Comparison of ENCODE assay signal across 14 mouse cellular contexts in the genomic region with DNA sequence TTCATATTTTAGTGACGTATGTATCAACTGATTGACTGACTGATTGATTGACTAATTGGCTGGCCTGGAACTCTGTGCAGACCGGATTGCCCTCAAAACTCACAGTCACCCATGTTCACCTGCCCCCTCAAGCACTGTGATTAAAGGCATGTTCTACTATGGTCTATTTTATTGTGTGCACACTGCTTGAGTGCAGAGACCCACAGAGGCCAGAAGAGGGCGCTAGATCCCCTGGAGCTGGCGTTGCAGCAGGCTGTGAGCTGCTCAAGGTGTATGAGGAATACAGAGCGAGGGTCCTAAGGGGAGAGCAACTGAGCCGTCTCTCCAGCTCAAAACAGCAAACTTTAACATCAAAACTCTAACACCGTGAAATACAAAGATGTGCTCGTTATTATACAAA.
DNase-seq lines count a peak whose midpoint lies in the region; ATAC-seq and TF ChIP-seq lines count a peak whose summit lies in the region.
"Had no signal": no experiment of that assay in that cellular context is flagged by ENCODE, and none has a peak within 500 bp of the region (broad histone marks: within the 10 kb centered on the region; RNA-seq: fewer than 3 reads in every experiment).

No protein-coding gene starts in this region.

- no peaks in the 10 kb centered on the region for H3K27me3 ChIP-seq in forebrain, postnatal 0 days (ENCODE audit: insufficient read depth, low read length)
- no peaks in the 10 kb centered on the region for H3K27me3 ChIP-seq in forebrain, embryonic 10.5 days (ENCODE audit: poor library complexity, severe bottlenecking)
- no peaks in the 10 kb centered on the region for H3K27me3 ChIP-seq in liver, postnatal 0 days (ENCODE audit: insufficient read depth, low read length)
- H3K27me3 ChIP-seq in liver, embryonic 11.5 days (replicated peaks; ENCODE audit: control insufficient read depth, insufficient read depth, low read length), result no peaks in the 10 kb centered on the region
- H3K27me3 ChIP-seq in E14TG2a.4 (ENCODE audit: insufficient read depth, low read length), result peaks cover 3% of the 10 kb centered on the region; the same call in 1 of the 2 replicates
- H3K27me3 ChIP-seq in heart, adult 2 months (ENCODE audit: control insufficient read depth, insufficient read depth, low read length), result no peaks in the 10 kb centered on the region

- 84% methylated on average over 8 of the region's 8 CpGs for whole genome bisulfite sequencing in forebrain, postnatal 0 days
- WGBS in forebrain, embryonic 10.5 days, result 85% methylated on average over 8 of the region's 8 CpGs
- 83% methylated on average over 8 of the region's 8 CpGs for WGBS in liver, postnatal 0 days (ENCODE audit: insufficient replicate concordance)
- 86% methylated on average over 8 of the region's 8 CpGs for WGBS in liver, embryonic 11.5 days
- WGBS in bone marrow, adult 2 months, result 87% methylated on average over 8 of the region's 8 CpGs
- 91% methylated on average over 8 of the region's 8 CpGs for WGBS in heart, adult 2 months

- H3K4me3 ChIP-seq in forebrain, postnatal 0 days (ENCODE audit: low read depth, low read length), result no peak overlapping the region
- no peak overlapping the region for H3K4me3 ChIP-seq in forebrain, embryonic 10.5 days
- H3K4me3 ChIP-seq in liver, postnatal 0 days (ENCODE audit: low read depth, low read length), result no peak overlapping the region
- H3K4me3 ChIP-seq in liver, embryonic 11.5 days (ENCODE audit: low read depth, low read length), result no peak overlapping the region
- no peak overlapping the region for H3K4me3 ChIP-seq in E14TG2a.4 (replicated peaks; ENCODE audit: low read length)
- no peak overlapping the region for H3K4me3 ChIP-seq in bone marrow, adult 2 months (replicated peaks; ENCODE audit: control insufficient read depth, low read depth, low read length)
- H3K4me3 ChIP-seq in heart, adult 2 months, result no peak overlapping the region
- H3K4me3 ChIP-seq: limb, embryonic 10.5 days; lung, embryonic 15.5 days had no signal

- H3K36me3 ChIP-seq in forebrain, postnatal 0 days (ENCODE audit: insufficient read depth), result no peaks in the 10 kb centered on the region
- peaks cover 4% of the 10 kb centered on the region for H3K36me3 ChIP-seq in forebrain, embryonic 10.5 days (replicated peaks)
- H3K36me3 ChIP-seq in liver, postnatal 0 days (replicated peaks; ENCODE audit: insufficient read depth, low read length), result no peaks in the 10 kb centered on the region
- H3K36me3 ChIP-seq in liver, embryonic 11.5 days (ENCODE audit: control insufficient read depth, insufficient read depth, low read length), result no peaks in the 10 kb centered on the region
- no peaks in the 10 kb centered on the region for H3K36me3 ChIP-seq in E14TG2a.4 (ENCODE audit: insufficient read depth, low read length)
- no peaks in the 10 kb centered on the region for H3K36me3 ChIP-seq in heart, adult 2 months (ENCODE audit: control insufficient read depth, insufficient read depth, low read length)
- H3K36me3 ChIP-seq: lung, embryonic 15.5 days had no signal

- H3K27ac ChIP-seq in forebrain, postnatal 0 days (ENCODE audit: low read depth, low read length), result no peak overlapping the region
- H3K27ac ChIP-seq in forebrain, embryonic 10.5 days, result no peak overlapping the region
- no peak overlapping the region for H3K27ac ChIP-seq in liver, postnatal 0 days (ENCODE audit: low read depth)
- H3K27ac ChIP-seq in liver, embryonic 11.5 days (ENCODE audit: low read depth, low read length), result no peak overlapping the region
- no peak overlapping the region for H3K27ac ChIP-seq in bone marrow, adult 2 months (ENCODE audit: control insufficient read depth, insufficient read depth, low read depth, low read length, poor library complexity)
- no peak overlapping the region for H3K27ac ChIP-seq in heart, adult 2 months
- H3K27ac ChIP-seq: limb, embryonic 10.5 days; lung, embryonic 15.5 days had no signal

- no peak for TF ChIP-seq EP300 in liver, postnatal 0 days (IDR thresholded peaks at IDR 0.05; ENCODE audit: low read depth)
- TF ChIP-seq EP300 in heart, adult 2 months (IDR thresholded peaks at IDR 0.05; ENCODE audit: insufficient read depth, low read depth, low read length), result no peak

- no peak for DNase-seq in forebrain, postnatal 0 days
- no peak for DNase-seq in forebrain, embryonic 10.5 days (ENCODE audit: extremely low spot score, low spot score)
- DNase-seq in liver, postnatal 0 days, result no peak
- no peak for DNase-seq in liver, embryonic 11.5 days (ENCODE audit: low spot score)
- no peak for DNase-seq in adrenal gland, adult 18-20 months (ENCODE audit: low spot score in 2 of 2)
- no peak for DNase-seq in heart, adult 2 months
- DNase-seq: adrenal gland, postnatal 10 days; heart, postnatal 14 days; kidney, postnatal 10 days had no signal

- no peak overlapping the region for H3K9ac ChIP-seq in forebrain, postnatal 0 days
- H3K9ac ChIP-seq in liver, postnatal 0 days (replicated peaks), result no peak overlapping the region
- no peak overlapping the region for H3K9ac ChIP-seq in liver, embryonic 11.5 days (ENCODE audit: low read depth, low read length)
- H3K9ac ChIP-seq in heart, adult 2 months (ENCODE audit: low read depth, low read length), result no peak overlapping the region
- H3K9ac ChIP-seq: lung, embryonic 15.5 days had no signal

- peak; percentile 45 for TF ChIP-seq CTCF in forebrain, postnatal 0 days (IDR thresholded peaks at IDR 0.05; ENCODE audit: low read depth)
- TF ChIP-seq CTCF in liver, postnatal 0 days (IDR thresholded peaks at IDR 0.05; ENCODE audit: low read depth), result peak; percentile 52
- peak; percentile 97 for TF ChIP-seq CTCF in E14TG2a.4 (conservative IDR thresholded peaks at IDR 0.05; ENCODE audit: low read length)
- TF ChIP-seq CTCF in bone marrow, adult 2 months (IDR thresholded peaks at IDR 0.05; ENCODE audit: control insufficient read depth, insufficient read depth, low read length), result peak; percentile 47
- no peak for TF ChIP-seq CTCF in heart, adult 2 months (IDR thresholded peaks at IDR 0.05)

- no peak for ATAC-seq in forebrain, postnatal 0 days
- no peak for ATAC-seq in liver, postnatal 0 days
- ATAC-seq in liver, embryonic 11.5 days (replicated peaks; ENCODE audit: low FRiP score), result no peak
- ATAC-seq: hindbrain, embryonic 16.5 days had no signal

- no peaks in the 10 kb centered on the region for H3K9me3 ChIP-seq in forebrain, postnatal 0 days (ENCODE audit: low read length)
- peaks cover 5% of the 10 kb centered on the region; the same call in 1 of the 2 replicates for H3K9me3 ChIP-seq in forebrain, embryonic 10.5 days
- H3K9me3 ChIP-seq in liver, postnatal 0 days (ENCODE audit: low read length), result peaks cover 8% of the 10 kb centered on the region
- no peaks in the 10 kb centered on the region for H3K9me3 ChIP-seq in liver, embryonic 11.5 days (ENCODE audit: control insufficient read depth, low read length)
- no peaks in the 10 kb centered on the region for H3K9me3 ChIP-seq in E14TG2a.4 (ENCODE audit: low read length)
- H3K9me3 ChIP-seq: limb, embryonic 10.5 days; lung, embryonic 15.5 days had no signal

- 0 out of 2 replicates have a peak, but pooled peaks cover 6% of the 10 kb centered on the region for H3K4me1 ChIP-seq in forebrain, postnatal 0 days (ENCODE audit: insufficient read depth)
- H3K4me1 ChIP-seq in forebrain, embryonic 10.5 days, result peaks cover 50% of the 10 kb centered on the region
- no peaks in the 10 kb centered on the region for H3K4me1 ChIP-seq in liver, postnatal 0 days (ENCODE audit: insufficient read depth)
- peaks cover 8% of the 10 kb centered on the region for H3K4me1 ChIP-seq in liver, embryonic 11.5 days (replicated peaks; ENCODE audit: control insufficient read depth, insufficient read depth, low read length)
- H3K4me1 ChIP-seq in E14TG2a.4 (replicated peaks; ENCODE audit: low read depth, low read length), result peaks cover 33% of the 10 kb centered on the region
- no peaks in the 10 kb centered on the region; the same call in 1 of the 2 replicates for H3K4me1 ChIP-seq in bone marrow, adult 2 months (ENCODE audit: control insufficient read depth, insufficient read depth, low read length)
- no peaks in the 10 kb centered on the region for H3K4me1 ChIP-seq in heart, adult 2 months (ENCODE audit: control insufficient read depth, insufficient read depth, low read length)

- H3K79me2 ChIP-seq in heart, adult 2 months (replicated peaks; ENCODE audit: control insufficient read depth, insufficient read depth, low read length), result no peaks in the 10 kb centered on the region

- H3K4me2 ChIP-seq in forebrain, postnatal 0 days (ENCODE audit: low read depth), result no peak overlapping the region
- H3K4me2 ChIP-seq in liver, postnatal 0 days (ENCODE audit: low read depth, low read length), result no peak overlapping the region
- H3K4me2 ChIP-seq in liver, embryonic 11.5 days, result no peak overlapping the region
- H3K4me2 ChIP-seq: lung, embryonic 15.5 days had no signal

- no peak for TF ChIP-seq POLR2A in bone marrow, adult 2 months (IDR thresholded peaks at IDR 0.05; ENCODE audit: borderline replicate concordance, control insufficient read depth, low read depth, low read length)
- no peak for TF ChIP-seq POLR2A in heart, adult 2 months (IDR thresholded peaks at IDR 0.05; ENCODE audit: insufficient read depth, low read depth, low read length)

- intact Hi-C loops in heart, adult 2 months (cut with DNase I), result no loop called here
